Mouse (Mus musculus): Measurements from ENCODE around the gene March4.

The March4 gene

DNA sequence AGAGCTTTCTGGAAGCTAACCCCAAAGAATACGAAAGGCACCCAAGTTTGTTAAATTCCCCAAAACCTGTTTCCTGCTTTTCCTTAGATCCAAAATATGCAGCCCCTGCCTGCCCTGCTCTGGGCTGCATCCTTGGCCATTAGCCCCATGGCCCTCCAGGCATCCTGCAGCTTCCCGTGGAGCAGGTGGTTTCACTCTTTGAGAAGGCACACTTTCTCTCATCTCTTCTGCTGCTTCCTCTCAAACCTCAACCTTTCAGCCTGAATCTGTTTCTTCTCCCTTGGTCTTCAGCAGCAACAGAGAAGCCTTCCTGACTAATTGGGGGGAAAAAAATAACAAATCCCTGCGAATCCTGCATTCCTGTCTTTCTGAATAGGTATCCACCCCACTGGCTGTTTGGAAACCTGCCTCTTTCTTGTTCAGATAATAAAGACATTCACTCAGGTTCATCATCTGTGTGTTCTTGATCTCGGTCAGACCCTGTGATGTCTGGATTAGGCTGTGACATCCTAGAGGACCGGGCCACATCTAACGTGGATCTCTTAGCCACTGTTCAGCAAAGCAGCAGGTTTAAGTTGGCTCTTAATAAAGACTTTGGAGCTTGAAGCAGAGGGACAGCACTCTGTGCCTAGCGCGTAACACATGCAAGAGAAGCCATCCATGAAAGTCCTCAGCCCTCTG is 6.1 kb downstream of the March4 start:
- DNase-seq (ENCODE audit: low spot score): no peak

DNA sequence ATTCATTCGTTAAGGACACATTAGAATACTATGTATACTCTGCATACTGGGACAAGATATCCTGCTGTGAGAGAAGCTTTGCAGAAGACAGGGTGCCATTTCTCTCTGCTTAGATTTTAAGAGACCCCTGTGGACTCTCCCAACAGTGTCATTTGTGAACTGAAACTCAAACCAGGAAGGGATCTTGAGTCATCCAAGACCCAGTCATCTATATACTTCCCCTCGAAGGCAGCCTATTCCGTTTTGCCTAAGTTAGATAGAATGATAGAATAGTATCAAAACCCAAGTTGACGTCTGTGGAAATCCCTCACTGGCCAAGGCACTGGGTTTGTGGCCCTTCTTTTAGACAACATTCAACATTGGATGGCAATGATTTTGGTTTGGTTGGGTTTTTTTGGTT is 7.5 kb downstream of the March4 start:
- DNase-seq (ENCODE audit: low spot score): no peak

DNA sequence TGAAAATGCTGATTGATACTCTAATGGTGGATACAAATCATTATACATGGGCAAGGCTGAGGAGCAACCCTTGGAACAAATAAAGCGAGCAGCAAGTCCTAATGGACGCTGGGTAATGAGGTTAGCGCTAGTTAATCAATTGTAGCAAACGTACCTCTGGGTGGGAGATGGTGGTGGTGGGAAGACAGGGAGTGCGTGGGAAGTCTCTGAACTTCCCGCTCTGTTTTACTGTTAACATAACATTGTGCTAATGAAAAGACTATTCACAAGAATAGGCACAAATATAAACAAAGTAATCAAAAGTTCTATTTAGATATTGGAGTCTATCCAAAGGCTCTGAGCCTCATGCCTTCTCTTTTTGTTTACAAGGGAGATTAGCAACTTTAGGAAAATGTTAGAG is 13.1 kb downstream of the March4 start:
- DNase-seq (ENCODE audit: low spot score): no peak

DNA sequence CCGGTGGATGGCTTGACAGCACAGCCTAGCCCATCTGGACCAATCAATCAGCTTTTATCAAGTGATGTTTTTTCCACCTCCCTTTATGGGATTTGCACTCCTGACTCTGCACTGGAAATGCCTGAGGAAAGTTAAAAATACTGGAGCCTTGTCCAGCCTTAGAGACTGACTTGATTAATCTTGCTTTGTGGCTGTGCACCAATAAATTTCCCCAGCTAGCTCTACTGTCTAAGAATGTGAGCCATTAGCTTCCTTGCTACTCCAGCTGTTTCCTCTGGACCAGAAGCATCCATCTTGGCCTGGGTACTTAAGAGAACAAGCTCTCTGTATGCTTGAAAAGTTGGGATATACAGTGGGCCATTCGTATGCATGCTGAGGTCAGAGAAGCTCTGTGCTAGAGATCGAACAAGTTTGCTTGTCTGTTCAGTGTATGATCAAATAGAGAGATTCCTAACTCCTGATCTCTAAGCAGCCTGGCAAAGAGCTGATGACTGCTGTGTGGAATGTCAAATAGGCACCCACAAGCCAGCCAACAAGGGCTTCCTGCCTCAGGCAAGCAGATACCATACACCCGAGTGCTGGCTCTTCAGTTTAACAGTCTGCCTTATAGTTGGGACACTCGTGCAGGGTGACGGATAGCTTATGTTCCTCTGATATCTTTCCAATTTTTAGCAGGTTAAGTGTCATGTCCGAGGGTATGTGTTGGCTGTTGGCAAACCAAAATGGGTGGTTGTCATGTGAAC is 25.8 kb downstream of the March4 start:
- no peak for DNase-seq (ENCODE audit: low spot score)

DNA sequence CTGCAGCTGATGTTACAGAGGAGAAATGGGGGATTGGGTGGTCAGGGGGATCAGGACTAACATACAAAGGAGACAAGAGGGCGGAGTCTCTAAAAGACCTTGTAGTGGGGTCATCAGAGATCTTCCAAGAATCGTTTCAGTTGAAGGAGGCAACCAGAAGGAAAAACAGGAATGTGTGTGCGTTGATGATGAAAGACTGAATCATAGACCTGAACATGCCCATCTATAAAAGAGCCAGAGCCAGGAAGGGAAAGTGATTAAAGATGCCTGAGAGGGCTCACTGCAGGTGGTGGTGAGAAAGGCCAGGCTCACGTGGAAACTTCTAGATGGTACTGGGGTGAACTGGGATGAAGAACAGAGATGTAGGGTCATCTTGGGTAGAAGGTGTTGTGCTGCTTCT is 27.2 kb downstream of the March4 start:
- DNase-seq (ENCODE audit: low spot score): no peak

DNA sequence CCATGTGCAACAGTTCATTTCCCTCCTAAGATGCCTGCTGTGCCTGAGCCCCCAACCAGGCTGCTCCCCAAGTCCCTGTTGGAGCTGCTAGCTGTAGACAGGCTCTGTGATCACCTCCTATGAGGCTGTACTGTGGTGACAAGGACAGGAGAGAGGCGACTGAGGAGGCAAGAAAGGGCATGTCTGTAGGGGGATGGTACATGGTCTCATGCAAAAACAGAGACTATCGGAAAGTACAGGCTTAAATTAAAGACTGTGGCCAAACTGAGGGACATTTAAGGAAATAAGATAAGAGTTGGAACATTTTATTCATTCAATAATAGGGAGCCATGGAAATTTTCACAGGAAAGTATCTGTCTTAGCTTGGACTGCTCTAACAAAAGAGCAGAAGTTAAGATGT is 29.1 kb downstream of the March4 start:
- no peak for DNase-seq (ENCODE audit: low spot score)

DNA sequence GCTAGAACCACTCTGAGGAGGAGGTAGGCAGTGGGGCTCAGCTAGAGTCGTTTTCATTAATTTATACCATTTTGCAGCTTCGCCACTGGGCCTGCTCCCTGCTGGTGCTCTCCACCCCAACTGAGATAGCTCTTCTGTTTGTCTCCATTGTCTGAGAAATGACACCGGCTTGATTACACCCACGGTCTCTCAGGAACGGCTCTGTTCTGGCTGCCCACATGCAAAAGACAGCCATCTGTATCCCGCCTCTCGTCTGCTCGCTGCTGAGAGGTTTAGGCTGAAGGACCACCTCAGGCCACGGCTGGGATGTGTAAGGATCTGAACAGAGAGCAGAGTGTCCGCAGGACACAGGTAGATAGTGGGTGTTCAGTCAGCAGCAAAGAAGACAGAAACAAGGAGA is 30.5 kb downstream of the March4 start:
- DNase-seq (ENCODE audit: low spot score): no peak

DNA sequence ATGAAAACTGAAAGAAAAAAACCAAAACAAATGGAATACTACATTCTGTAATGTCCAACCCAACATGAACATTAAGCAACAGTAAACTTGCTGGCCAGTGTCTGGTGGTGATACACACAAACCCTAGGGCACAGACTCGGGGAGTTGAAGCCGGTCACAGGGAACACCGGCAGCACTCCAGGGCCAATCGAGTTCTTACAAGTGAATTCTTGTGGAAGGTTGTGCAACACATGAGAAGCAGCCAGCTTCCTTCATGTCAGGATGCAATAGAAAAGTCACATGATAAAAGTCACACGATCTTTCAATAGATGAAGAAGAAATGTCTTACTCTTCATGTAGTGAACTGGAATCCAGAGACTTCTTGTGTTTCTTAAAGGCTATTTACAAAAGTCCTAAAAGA is 39.1 kb downstream of the March4 start:
- no peak for DNase-seq (ENCODE audit: low spot score)

DNA sequence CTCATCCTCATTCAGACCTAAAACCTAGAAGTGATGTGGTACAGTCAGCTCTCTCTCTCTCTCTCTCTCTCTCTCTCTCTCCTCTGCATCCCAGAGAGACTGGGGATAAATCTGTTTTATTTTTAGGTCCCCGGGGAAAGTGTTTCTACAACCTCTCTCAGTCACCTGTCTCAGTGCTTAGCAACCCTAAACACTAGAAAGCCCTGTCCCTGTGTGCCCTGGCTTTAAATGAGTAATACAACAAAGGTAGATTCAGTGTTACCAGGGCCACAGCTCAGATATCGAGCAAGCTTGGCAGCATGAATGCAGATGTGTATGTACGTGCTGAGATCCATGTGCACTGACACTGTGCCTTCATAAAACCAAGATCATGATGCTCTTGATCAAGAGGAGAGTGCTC is 43.3 kb downstream of the March4 start:
- no peak for DNase-seq (ENCODE audit: low spot score)

DNA sequence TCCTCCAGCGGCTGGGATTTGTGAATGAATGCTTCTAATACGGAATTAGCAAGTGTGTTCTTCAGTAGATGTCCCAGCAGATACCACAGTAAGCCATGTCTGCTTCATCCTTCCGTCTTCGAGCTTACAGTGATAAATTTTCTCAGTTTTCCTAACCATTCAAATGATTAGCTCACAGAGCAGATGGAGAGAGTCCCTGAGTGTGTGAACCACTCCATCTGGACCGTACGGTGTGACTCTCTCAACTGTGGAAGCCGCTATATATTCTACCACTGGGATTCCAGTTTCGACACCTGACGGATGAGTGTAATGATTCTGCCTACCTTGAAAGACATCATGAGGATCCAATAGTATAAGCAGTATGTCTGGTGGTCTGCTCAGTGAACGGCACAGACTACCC is 44.1 kb downstream of the March4 start:
- DNase-seq (ENCODE audit: low spot score): no peak

DNA sequence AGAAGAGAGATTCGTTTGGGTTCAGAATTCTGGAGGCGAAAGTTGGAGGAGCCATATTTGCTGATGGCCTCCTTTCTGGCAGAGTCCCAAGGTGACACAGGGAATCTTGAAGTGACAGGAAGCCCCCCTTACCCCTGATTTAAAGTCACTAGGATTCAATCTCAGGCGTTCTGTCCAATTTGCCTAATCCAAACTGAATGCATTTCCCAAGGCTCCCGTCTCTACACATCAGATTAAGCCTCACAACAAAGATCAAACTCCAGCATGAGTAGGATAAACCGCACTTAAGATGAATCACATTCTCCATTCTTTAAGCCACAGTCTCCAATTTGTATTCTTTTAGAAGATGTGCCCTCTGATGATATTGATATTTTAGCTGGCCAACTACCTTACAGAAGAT is 45.4 kb downstream of the March4 start:
- no peak for DNase-seq (ENCODE audit: low spot score)

DNA sequence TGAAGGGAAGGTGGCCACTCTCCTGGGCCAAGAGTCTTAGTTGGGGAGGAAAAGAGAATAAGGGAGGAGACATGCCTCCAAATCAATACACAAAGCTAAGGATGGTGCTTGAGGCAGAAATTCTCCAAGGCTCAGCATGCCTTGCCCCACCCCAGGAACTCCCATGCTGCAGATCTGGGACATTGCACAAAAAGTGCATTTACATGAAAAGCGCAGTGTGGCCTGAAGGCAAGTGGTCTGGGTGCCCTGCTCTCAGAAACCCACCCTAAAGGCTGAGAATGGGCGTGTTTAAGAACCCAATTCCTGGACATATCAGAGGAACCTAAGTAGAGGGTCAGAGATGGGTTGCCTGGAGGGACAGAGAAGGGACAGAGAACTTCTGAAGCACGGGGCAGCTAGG is 45.9 kb downstream of the March4 start:
- DNase-seq (ENCODE audit: low spot score): no peak

DNA sequence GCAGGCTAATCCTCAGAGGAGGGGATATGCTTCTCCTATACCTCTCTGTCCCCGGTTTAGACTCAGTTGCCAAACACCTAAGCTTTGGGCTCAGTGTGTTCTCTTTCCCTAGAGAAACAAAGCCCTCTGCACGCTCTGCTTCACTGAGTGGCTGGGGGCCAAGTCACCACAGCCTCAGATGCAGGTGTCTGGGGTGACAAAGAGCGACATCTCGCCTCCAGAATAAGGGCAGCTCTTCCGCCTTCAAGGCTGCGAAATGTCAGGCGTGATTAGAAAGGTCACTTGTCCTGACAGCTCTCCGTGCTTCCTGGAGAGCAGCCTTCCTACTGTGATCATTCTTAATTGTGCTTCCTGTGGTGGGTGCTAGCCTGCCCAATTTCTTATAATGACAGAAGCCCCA is 46.5 kb downstream of the March4 start:
- no peak for DNase-seq (ENCODE audit: low spot score)

DNA sequence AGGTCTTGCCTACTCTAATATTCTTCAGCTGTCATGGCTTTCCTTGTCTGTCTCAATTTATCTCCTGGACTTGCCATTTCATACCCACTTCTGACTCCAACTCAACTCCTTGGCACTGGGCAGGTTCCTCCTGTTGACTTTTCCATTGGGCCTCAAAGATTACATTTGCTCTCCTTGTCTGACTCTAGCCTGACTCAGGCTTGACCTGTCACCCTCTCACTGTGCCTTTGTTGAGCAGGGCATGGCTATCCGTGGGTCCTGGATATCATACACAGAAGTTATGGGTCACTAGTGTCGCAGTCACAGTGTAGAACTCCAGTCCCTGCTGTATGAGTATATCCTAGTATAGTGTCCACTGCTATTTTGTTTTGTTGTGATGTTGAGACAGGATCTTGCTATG is 60.1 kb downstream of the March4 start:
- no peak for DNase-seq (ENCODE audit: low spot score)

DNA sequence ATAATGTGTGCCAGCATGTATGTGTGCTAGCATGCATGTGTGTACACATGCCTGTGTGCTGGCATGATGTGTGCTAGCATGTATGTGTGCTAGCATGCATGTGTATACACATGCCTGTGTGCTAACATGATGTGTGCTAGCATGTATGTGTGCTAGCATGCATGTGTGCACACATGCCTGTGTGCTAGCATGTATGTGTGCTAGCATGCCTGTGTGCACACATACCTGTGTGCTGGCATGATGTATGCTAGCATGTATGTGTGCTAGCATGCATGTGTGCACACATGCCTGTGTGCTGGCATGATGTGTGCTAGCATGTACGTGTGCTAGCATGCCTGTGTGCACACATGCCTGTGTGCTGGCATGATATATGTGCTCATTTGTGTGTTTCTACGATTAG is 67.7 kb downstream of the March4 start:
- no peak for DNase-seq (ENCODE audit: low spot score)

DNA sequence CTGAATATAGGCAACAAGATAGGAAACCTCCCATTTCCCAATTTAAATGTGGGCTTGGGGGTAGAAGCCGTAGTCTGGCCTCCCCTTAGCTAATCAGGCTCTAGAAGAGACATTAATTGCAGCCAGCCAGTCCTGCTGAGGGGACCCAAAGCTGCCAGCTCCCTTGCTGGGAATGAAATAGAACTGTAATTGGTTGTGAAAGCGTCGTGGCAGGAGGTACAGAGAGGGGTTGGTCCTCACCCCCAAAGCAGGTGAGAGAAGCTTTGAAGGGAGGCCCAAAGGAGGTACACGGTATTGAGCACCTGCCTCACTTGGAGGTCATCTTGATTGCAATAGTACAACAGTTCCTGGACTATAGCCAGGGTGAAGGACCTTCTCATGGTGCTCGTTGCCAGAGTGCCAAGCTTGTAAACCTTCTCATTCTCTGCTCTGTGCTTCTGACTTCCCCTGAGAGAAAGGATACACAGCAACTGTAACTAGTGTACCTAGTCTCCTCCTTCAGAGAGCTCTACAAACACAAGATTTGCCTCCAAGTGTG is 68.2 kb downstream of the March4 start:
- DNase-seq (ENCODE audit: low spot score): no peak

DNA sequence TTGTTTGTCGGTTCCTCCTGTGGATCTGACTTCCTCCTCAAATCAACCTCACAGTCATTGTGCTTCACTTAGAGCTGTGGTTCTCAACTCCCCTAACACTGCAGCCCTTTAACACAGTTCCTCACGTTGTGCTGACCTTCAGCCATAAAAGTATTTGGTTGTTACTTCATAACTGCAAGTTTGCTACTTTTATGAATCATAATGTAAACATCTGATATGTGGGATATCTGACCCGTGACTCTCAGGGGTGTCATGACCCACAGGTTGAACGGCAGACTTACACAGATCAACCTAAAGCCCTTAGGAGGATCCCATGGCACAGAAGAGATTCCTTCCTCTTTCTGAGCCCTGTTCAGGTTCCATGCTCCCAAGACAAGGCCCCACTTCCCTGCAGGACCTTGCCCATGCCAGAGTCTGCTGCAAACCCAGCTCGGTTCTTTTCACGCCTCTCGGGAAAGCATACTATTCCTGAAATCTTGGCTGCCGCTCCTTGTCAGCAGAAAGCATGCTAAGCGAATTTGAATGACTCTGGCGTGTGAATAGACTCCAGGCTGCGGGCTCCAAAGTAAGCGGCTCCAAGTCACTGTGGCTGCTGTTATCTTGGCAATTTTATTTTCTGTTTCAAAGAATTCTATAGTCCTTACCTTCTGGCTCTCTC is 71.7 kb downstream of the March4 start:
- DNase-seq (ENCODE audit: low spot score): no peak

DNA sequence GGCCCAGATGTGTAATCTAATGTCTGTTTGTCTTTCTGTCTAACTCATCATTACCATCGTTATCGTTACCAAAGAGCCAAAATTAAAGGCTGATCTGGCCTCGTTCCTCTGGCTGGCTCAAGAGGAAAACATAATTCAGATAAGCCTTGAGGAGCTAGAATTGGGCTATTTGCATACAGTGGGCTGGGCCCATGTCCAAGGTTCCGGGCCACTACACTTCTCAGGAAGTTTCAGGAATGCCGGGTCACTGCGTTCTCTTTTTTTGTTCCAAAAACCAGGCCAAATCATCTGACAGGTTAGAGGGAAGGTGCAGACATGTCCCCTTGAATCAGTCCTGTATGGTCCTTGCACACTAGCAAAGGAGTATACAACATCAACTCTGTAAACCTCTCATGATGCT is 74.2 kb downstream of the March4 start:
- no peak for DNase-seq (ENCODE audit: low spot score)

DNA sequence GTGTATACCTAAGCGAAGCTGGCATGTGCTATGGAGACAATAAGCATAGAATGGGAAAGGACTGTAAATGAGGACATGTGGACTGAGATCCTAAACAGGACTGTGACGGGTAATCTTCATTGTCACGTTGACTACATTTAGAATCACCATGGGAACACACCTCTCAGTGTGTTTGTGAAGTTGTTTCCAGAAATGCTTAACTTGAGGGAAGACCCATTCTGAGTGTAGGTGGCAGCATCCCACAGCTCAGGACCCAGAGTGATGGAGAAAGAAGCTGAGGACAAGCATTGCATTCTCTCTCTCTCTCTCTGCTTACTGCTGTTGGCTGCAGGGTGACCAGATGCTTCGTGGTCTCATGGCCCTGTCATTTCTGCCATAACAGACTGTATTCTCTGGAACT is 79.1 kb downstream of the March4 start:
- no peak for DNase-seq (ENCODE audit: low spot score)

DNA sequence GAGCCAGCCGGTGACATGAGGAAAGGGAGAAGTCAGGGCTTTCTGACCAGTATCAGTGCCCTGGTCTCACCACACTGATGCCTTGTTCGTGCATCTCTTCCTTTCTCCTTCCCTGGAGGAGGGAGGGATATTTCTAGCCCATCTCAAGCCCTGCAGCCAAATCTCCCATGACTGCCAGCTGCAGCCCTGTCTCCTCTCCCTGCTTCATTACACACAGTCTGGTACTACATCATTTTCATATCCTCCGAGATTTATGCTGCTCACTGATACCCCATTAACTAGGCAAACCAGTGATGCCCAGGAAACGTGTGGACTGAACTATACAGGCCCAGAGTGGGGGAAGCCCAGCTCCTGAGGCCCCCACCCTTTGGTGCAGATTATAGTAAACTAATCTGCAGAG is 80.8 kb downstream of the March4 start:
- DNase-seq (ENCODE audit: low spot score): no peak

DNA sequence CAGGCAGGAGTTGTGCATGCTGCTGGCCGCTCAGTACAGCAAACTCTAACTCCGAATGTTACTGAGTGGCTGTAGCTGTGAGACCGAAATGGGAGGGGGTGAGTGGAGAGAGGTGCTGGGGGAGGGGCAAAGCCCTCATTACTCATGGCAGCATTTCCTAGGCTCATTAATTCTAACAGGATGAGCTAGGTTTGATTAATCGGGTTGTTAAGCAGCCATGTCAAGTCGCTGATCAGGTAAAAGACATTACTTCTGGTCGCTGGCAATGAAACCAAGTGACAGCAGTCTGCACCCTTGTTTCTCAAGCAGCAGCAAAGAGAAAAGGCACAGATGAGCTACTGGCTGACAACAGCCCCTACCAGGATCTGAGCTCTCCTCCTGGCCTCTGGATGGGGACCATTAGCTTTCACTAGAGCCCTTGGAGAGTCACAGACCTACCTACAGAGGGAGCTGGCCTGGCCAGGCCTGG is 82.0 kb downstream of the March4 start:
- DNase-seq (ENCODE audit: low spot score): no peak

DNA sequence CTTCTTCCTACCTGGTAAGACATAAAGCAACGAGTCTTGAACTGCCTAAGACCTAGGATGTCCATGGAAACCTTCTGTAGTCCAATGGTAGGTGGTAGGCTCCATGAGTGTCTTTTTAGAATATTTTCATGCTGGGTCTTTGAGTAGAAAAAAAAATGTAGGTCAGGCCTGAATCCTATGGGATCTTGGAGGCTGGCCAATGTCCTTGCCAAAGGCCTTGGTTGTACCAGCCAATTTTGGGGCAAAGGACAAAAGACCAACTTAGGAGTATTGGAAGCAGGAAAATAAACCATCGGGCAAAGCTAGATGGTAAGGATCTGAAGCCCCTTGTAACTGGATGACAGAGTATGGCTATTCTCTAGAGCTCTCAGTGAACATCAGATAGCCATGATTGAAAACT is 83.9 kb downstream of the March4 start:
- DNase-seq (ENCODE audit: low spot score): no peak

DNA sequence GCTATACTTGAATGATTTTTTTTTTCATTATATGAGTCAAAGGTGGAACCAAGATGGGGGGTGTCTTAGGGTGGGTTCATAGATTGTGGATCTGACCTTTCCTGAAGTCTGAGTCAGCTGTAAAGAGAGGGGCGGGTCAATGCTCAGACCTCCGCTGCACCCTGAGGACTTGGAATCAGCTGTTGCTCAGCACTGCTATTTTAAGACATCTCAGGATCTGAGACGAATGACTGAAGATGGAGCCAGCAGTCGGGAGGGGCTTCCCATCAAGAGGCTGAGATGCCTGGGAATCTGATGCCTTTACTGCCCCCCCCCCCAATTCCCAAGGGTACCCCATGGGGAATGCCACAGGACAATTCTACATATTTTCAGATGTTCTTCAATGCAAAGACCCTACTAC is 85.9 kb downstream of the March4 start:
- no peak for DNase-seq (ENCODE audit: low spot score)
